Mouse (Mus musculus): ENCODE data around the gene Zfp961. TPM values are rescaled to one million over a fixed set of nuclear protein-coding genes. Genes with fewer than 3 reads are reported as not detected.
"Not testable (repeated sequence)": the region's sequence is repeated elsewhere in the genome, so short reads cannot be mapped to it uniquely, and the experiment has no call there.

Zfp961 gene
- total RNA-seq (2021) (1 to 10 TPM; 5.5 to 8.0 TPM), polyA plus RNA-seq (2012; rRNA removed) (4.4 and 6.1 TPM in 2 replicates)
- long read RNA-seq, partial matches to known transcripts, result 1 of 8 reads
- long read RNA-seq, other reads (novel, unspliced or antisense), result 2 of 8 reads

GRCm38 (mm10) chr8:71950482-71951221 lies at the start of gene Zfp961:
Gene Zfp961, plus strand, starts transcription at chr8:71951038.
- peak within 1 kb of the TSS; percentile 84 for H3K27ac ChIP-seq
- WGBS, result 4% methylated on average over 34 of the region's 34 CpGs
- TF ChIP-seq CTCF (IDR thresholded peaks at IDR 0.05), result no peak
- TF ChIP-seq POLR2A (IDR thresholded peaks at IDR 0.05; ENCODE audit: insufficient read depth, low read depth, low read length), result peak; percentile 87
- TF ChIP-seq EP300 (IDR thresholded peaks at IDR 0.05; ENCODE audit: insufficient read depth, low read depth, low read length), result 0 out of 2 replicates have a peak, but pooled peaks have one; percentile 61
- peaks cover 2% of the 10 kb centered on the region; the same call in 1 of the 2 replicates for H3K36me3 ChIP-seq (ENCODE audit: control insufficient read depth, insufficient read depth, low read length)
- no peaks in the 10 kb centered on the region for H3K27me3 ChIP-seq (ENCODE audit: control insufficient read depth, insufficient read depth, low read length)
- intact Hi-C loops (cut with DNase I), result loop anchor here (1.0 to 5.0 kb wide), 3 partner anchors 28 to 63 kb away; partner anchors contain the start of genes Zfp617 and Zfp882
- 0 out of 2 replicates have a peak, but pooled peaks cover 1% of the 10 kb centered on the region for H3K4me1 ChIP-seq (ENCODE audit: control insufficient read depth, insufficient read depth, low read length)
- peak within 1 kb of the TSS; percentile 95 for H3K9ac ChIP-seq (ENCODE audit: low read depth, low read length)
- no peaks in the 10 kb centered on the region for H3K79me2 ChIP-seq (replicated peaks; ENCODE audit: control insufficient read depth, insufficient read depth, low read length)
- H3K4me3 ChIP-seq, result peak within 1 kb of the TSS; percentile 91
- DNase-seq, result peak; percentile 98

- H3K27ac ChIP-seq; H3K4me1 ChIP-seq (ENCODE audit: control insufficient read depth, insufficient read depth, low read length); H3K27me3 ChIP-seq (ENCODE audit: control insufficient read depth, insufficient read depth, low read length); DNase-seq; intact Hi-C loops (cut with DNase I); H3K9ac ChIP-seq (ENCODE audit: low read depth, low read length); H3K4me3 ChIP-seq; H3K79me2 ChIP-seq (replicated peaks; ENCODE audit: control insufficient read depth, insufficient read depth, low read length); H3K36me3 ChIP-seq (ENCODE audit: control insufficient read depth, insufficient read depth, low read length): not testable (repeated sequence)
- 41% methylated on average over 1 of the region's 1 CpGs for WGBS
Measured at GRCm38 (mm10) chr8:71903084-71903483, 47.8 kb upstream of the Zfp961 start.

GRCm38 (mm10) chr8:71906809-71907208 lies 44.0 kb upstream of the Zfp961 start:
- H3K9ac ChIP-seq (ENCODE audit: low read depth, low read length), result no peak overlapping the region
- TF ChIP-seq POLR2A (IDR thresholded peaks at IDR 0.05; ENCODE audit: insufficient read depth, low read depth, low read length) (no peak), EP300 (IDR thresholded peaks at IDR 0.05; ENCODE audit: insufficient read depth, low read depth, low read length) (no peak)
- 97% methylated on average over 1 of the region's 1 CpGs for WGBS
- no peak for DNase-seq
- H3K27ac ChIP-seq, result no peak overlapping the region
- H3K4me3 ChIP-seq, result no peak overlapping the region
- no peaks in the 10 kb centered on the region for H3K27me3 ChIP-seq (ENCODE audit: control insufficient read depth, insufficient read depth, low read length)
- intact Hi-C loops (cut with DNase I), result loop anchor here (5.0 kb wide), 2 partner anchors 45 to 65 kb away; partner anchors contain the start of gene Zfp961
- H3K36me3 ChIP-seq (ENCODE audit: control insufficient read depth, insufficient read depth, low read length), result no peaks in the 10 kb centered on the region
- no peaks in the 10 kb centered on the region; the same call in 1 of the 2 replicates for H3K4me1 ChIP-seq (ENCODE audit: control insufficient read depth, insufficient read depth, low read length)
- no peaks in the 10 kb centered on the region for H3K79me2 ChIP-seq (replicated peaks; ENCODE audit: control insufficient read depth, insufficient read depth, low read length)

DNA sequence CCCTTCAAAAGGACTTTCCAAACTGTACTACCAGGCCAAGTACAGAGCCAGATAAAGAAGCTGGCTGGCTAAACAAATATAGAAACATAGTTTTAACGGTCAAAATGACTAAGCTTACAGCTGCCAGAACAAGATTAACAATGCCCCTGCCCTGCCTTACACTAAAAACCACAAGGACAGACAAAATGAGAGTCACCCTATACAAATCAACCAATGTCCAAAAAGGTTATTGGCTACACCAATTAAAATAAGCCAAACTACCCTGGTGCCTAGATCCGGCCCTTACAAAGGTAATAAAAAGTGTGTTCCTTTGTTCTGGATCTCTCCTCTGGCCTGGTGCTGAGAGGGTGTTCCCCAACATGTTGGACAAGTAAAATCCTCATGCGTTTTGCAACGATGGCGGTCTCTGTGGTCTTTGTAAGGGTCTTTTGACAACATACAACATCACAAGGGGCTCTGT lies 43.0 kb upstream of the Zfp961 start:
- no peaks in the 10 kb centered on the region; the same call in 1 of the 2 replicates for H3K4me1 ChIP-seq (ENCODE audit: control insufficient read depth, insufficient read depth, low read length)
- DNase-seq, result no peak
- no peaks in the 10 kb centered on the region for H3K36me3 ChIP-seq (ENCODE audit: control insufficient read depth, insufficient read depth, low read length)
- H3K9ac ChIP-seq (ENCODE audit: low read depth, low read length), result no peak overlapping the region
- H3K27ac ChIP-seq, result peak overlapping the region; percentile 94
- H3K27me3 ChIP-seq (ENCODE audit: control insufficient read depth, insufficient read depth, low read length), result no peaks in the 10 kb centered on the region
- TF ChIP-seq POLR2A (IDR thresholded peaks at IDR 0.05; ENCODE audit: insufficient read depth, low read depth, low read length) (no peak), CTCF (IDR thresholded peaks at IDR 0.05) (no peak), EP300 (IDR thresholded peaks at IDR 0.05; ENCODE audit: insufficient read depth, low read depth, low read length) (no peak)
- no peaks in the 10 kb centered on the region for H3K79me2 ChIP-seq (replicated peaks; ENCODE audit: control insufficient read depth, insufficient read depth, low read length)
- H3K4me3 ChIP-seq, result no peak overlapping the region; the same call in 1 of the 2 replicates
- intact Hi-C loops (cut with DNase I), result loop anchor here (1.0 to 5.0 kb wide), 3 partner anchors 15 to 64 kb away; partner anchors contain the start of gene Zfp961
- 91% methylated on average over 5 of the region's 5 CpGs for WGBS

DNA sequence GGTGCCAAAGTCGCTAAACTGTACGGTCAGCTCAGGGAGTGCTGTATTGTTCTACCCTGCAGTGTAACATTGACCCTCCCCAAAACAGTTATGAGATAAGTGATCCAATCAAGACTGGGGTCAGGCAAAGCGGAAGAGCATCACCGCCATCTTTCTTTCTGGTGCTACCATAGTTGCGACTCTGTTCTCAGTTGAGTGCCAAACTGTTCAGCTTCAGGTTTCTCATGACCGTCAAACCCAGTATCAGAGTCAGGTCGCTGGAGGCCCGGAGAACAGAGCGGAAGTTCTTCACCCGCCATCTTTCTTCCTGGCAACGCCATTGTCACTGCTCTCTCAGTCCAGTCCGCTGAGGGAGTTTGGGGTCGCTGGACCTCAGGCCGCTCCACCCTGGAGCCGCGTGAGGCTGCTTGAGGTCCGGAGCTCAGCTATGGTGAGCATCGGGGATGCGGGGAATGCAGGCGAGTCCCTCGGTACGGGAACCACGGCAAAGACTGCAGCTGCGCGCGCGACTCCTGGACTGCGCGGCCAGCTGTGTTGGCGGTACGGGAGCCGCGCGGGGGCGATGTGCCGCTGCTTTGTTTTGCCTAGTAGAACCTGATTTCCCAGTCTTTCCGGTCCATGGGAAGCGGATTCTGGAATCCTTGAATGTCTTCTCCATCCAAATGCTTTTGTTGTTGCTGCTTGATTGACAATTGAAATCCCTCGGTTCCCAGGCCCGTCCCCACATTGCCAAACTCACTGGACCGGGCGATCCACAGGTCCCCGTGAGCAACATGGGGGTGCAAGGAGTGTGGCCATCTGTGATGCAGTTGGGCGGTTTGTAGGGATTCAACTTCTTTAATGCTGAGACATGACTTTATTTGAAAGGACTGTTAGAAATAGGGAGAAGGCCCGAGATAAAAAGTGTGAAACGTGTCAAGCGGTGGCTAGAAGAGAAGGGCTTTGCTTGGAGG lies 42.3 kb upstream of the Zfp961 start, which contains the start of the genes Zfp882 and Zfp617:
Gene Zfp882 (plus strand): TSS at position 300 of the 953 bp plus-strand sequence.
Gene Zfp617 (plus strand): TSS at position 327 of the 953 bp plus-strand sequence.
- Histone ChIP-seq H3K36me3 (ENCODE audit: control insufficient read depth, insufficient read depth, low read length) (no peaks in the 10 kb centered on the region), H3K9ac (ENCODE audit: low read depth, low read length) (peak within 1 kb of the TSS; percentile 97), H3K27ac (peak within 1 kb of the TSS; percentile 94), H3K79me2 (replicated peaks; ENCODE audit: control insufficient read depth, insufficient read depth, low read length) (no peaks in the 10 kb centered on the region), H3K27me3 (ENCODE audit: control insufficient read depth, insufficient read depth, low read length) (no peaks in the 10 kb centered on the region), H3K4me3 (peak within 1 kb of the TSS; percentile 77), H3K4me1 (ENCODE audit: control insufficient read depth, insufficient read depth, low read length) (no peaks in the 10 kb centered on the region; the same call in 1 of the 2 replicates)
- intact Hi-C loops (cut with DNase I), result loop anchor here (1.0 to 5.0 kb wide), 3 partner anchors 15 to 64 kb away; partner anchors contain the start of gene Zfp961
- DNase-seq, result peak; percentile 90 to 92
- WGBS, result 4% methylated on average over 47 of the region's 47 CpGs
- TF ChIP-seq POLR2A (IDR thresholded peaks at IDR 0.05; ENCODE audit: insufficient read depth, low read depth, low read length) (peak; percentile 40; the same call in 1 of the 2 replicates), CTCF (IDR thresholded peaks at IDR 0.05) (peak; percentile 90), EP300 (IDR thresholded peaks at IDR 0.05; ENCODE audit: insufficient read depth, low read depth, low read length) (peak; percentile 23; the same call in 1 of the 2 replicates)

Data from heart, adult 2 months (tissue).